Mouse (Mus musculus) small intestine, adult 2 months (tissue): Measurements from ENCODE around the gene Syne1.

Experiments
- CTCF ChIP-seq: fragments of 200-500 bp; IDR thresholded peaks from 2 replicates; pipeline ENCODE4 v1.5.1; 2012; ENCODE audit warnings: low read depth, mild to moderate bottlenecking, control low read depth, inconsistent platforms, low read length, moderate library complexity, mixed read lengths; ENCODE audit not compliant: insufficient replicate concordance, insufficient read length; ENCODE audit errors: extremely low read depth
- POLR2A ChIP-seq: fragments of 200-500 bp; IDR thresholded peaks from 2 replicates; pipeline ENCODE4 v1.6.1; 2012; ENCODE audit warnings: low read depth, mild to moderate bottlenecking, control low read depth, inconsistent platforms, low read length, moderate library complexity

DNA sequence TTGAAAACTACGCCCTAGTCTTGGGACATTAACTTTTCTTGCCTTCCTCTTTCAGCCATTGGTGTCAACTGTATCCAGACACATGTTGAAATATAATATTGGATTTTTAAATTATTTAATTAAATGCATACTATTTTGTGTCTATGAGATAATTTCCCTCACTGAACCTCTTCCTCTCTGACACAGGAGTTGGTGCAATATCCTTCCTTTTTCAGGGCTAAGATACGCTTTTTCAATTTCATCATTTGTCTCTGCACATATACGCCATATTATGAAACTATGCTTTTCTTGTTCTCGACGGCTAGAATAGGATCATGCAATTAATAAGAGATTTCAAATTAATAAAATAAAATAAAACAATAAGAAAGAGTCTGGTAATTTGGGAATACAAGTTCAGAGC lies 4.9 kb downstream of the Syne1 start:
- TF ChIP-seq CTCF: no peak
- TF ChIP-seq POLR2A: no peak
